Mouse (Mus musculus): ENCODE measurements at regions not wholly inside any gene's neighbourhood (a gene's known extent, or its start where the extent isn't known, plus 50 kb on each side); places are given as distances from the start of the nearest gene placed in this dataset.

DNA sequence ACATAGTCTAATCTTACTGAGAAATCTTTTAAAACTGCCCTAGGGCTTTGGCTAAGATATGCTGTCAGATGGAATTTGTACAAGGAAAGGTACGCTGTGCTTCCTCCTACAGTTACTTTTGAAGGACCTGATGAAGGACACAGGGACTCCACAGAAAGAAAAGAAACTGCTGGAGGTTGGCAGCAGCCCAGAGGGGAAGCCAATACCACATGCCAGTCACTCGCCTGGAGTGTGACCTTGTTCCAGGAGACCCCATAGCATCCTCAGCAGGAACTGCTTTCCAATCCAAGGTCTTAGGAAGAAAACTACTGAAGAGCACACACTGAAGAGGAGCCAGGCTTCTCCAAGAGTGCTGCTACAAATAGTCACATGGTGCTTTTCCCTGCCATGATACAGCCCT lies 404.9 kb downstream of the Gpam start:
- WGBS = 64% methylated on average over 2 of the region's 2 CpGs
- H3K4me1 ChIP-seq (ENCODE audit: control insufficient read depth, insufficient read depth, low read length) = no peaks in the 10 kb centered on the region
- no peak overlapping the region for H3K27ac ChIP-seq (replicated peaks; ENCODE audit: low read depth, low read length)

DNA sequence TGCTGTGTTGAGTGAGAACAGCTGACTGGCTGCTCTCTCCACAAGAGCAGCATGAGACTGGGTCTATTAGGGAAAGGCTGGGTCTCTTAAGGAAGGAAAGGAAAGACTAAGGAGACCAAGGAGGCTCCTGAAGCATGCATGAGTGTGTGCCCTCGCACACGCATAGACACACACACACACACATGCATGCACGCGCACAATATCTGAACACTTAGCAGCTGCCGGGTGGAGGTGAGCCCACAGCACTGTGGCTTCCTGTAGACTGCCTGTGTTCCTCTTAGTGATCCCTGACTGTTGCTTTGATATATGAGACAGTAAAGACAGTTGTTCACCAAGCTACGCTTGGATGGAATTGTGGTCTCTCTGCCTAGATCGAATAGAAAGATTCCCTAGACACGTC lies 429.6 kb downstream of the Gpam start:
- Histone ChIP-seq H3K4me3 (ENCODE audit: low read depth, low read length) (no peak overlapping the region), H3K36me3 (replicated peaks; ENCODE audit: control insufficient read depth, insufficient read depth, low read depth, low read length) (no peaks in the 10 kb centered on the region), H3K9me3 (replicated peaks; ENCODE audit: control insufficient read depth, low read length) (no peaks in the 10 kb centered on the region), H3K27ac (replicated peaks; ENCODE audit: low read depth, low read length) (no peak overlapping the region), H3K4me1 (ENCODE audit: control insufficient read depth, insufficient read depth, low read length) (no peaks in the 10 kb centered on the region), H3K4me2 (ENCODE audit: low read depth, low read length) (no peak overlapping the region), H3K27me3 (ENCODE audit: control insufficient read depth, insufficient read depth, low read length) (no peaks in the 10 kb centered on the region), H3K9ac (replicated peaks; ENCODE audit: low read length) (no peak overlapping the region)
- WGBS = 93% methylated on average over 8 of the region's 8 CpGs
- DNase-seq (ENCODE audit: low spot score) (no peak), ATAC-seq (replicated peaks; ENCODE audit: insufficient number of reproducible peaks, low FRiP score, low TSS enrichment, low read depth) (no peak)

More for the DNA sequence above, 404.9 kb downstream of the Gpam start:
- no peak overlapping the region for H3K4me3 ChIP-seq (ENCODE audit: low read depth, low read length)
- H3K9me3 ChIP-seq (replicated peaks; ENCODE audit: control insufficient read depth, low read length) = no peaks in the 10 kb centered on the region
- DNase-seq (ENCODE audit: low spot score) (no peak), ATAC-seq (replicated peaks; ENCODE audit: insufficient number of reproducible peaks, low FRiP score, low TSS enrichment, low read depth) (no peak)
- H3K4me2 ChIP-seq (ENCODE audit: low read depth, low read length) = no peak overlapping the region
- H3K36me3 ChIP-seq (replicated peaks; ENCODE audit: control insufficient read depth, insufficient read depth, low read depth, low read length) = no peaks in the 10 kb centered on the region
- H3K9ac ChIP-seq (replicated peaks; ENCODE audit: low read length) = no peak overlapping the region
- no peaks in the 10 kb centered on the region for H3K27me3 ChIP-seq (ENCODE audit: control insufficient read depth, insufficient read depth, low read length)

DNA sequence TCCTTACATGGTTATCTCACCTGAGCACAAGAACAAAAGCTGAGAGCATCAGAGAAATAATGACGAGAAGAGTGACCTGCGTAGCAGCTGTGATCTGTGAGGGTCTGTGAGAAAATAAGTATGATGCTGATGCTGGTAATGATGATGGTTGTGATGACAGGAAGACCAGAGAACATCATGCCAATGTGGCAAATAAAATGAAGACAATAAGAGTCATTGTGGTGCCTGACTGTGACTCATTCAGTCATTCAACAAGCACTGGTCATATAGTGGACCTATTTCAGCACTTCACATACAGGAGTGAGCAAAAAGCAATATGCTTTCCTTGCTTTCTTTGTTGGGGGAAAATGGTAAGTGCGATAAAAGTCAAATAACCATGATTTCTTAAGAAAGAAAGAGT lies 433.3 kb downstream of the Gpam start:
- Histone ChIP-seq H3K36me3 (replicated peaks; ENCODE audit: control insufficient read depth, insufficient read depth, low read depth, low read length) (no peaks in the 10 kb centered on the region), H3K4me3 (ENCODE audit: low read depth, low read length) (no peak overlapping the region), H3K4me2 (ENCODE audit: low read depth, low read length) (no peak overlapping the region), H3K9ac (replicated peaks; ENCODE audit: low read length) (no peak overlapping the region), H3K9me3 (replicated peaks; ENCODE audit: control insufficient read depth, low read length) (no peaks in the 10 kb centered on the region), H3K4me1 (ENCODE audit: control insufficient read depth, insufficient read depth, low read length) (no peaks in the 10 kb centered on the region), H3K27me3 (ENCODE audit: control insufficient read depth, insufficient read depth, low read length) (no peaks in the 10 kb centered on the region), H3K27ac (replicated peaks; ENCODE audit: low read depth, low read length) (no peak overlapping the region)
- DNase-seq (ENCODE audit: low spot score) (no peak), ATAC-seq (replicated peaks; ENCODE audit: insufficient number of reproducible peaks, low FRiP score, low TSS enrichment, low read depth) (no peak)
- 92% methylated on average over 3 of the region's 3 CpGs for WGBS

- Histone ChIP-seq H3K27me3 (ENCODE audit: control insufficient read depth, insufficient read depth, low read length) (no peaks in the 10 kb centered on the region), H3K4me3 (ENCODE audit: low read depth, low read length) (no peak overlapping the region), H3K27ac (replicated peaks; ENCODE audit: low read depth, low read length) (no peak overlapping the region), H3K9ac (replicated peaks; ENCODE audit: low read length) (no peak overlapping the region), H3K4me1 (ENCODE audit: control insufficient read depth, insufficient read depth, low read length) (no peaks in the 10 kb centered on the region), H3K9me3 (replicated peaks; ENCODE audit: control insufficient read depth, low read length) (no peaks in the 10 kb centered on the region), H3K36me3 (replicated peaks; ENCODE audit: control insufficient read depth, insufficient read depth, low read depth, low read length) (no peaks in the 10 kb centered on the region), H3K4me2 (ENCODE audit: low read depth, low read length) (no peak overlapping the region)
- WGBS = 76% methylated on average over 1 of the region's 1 CpGs
- ATAC-seq (replicated peaks; ENCODE audit: insufficient number of reproducible peaks, low FRiP score, low TSS enrichment, low read depth) = no peak
- DNase-seq (ENCODE audit: low spot score) = no peak
Observed at GRCm38 (mm10) chr19:54693094-54693493, 433.9 kb downstream of the Gpam start.

DNA sequence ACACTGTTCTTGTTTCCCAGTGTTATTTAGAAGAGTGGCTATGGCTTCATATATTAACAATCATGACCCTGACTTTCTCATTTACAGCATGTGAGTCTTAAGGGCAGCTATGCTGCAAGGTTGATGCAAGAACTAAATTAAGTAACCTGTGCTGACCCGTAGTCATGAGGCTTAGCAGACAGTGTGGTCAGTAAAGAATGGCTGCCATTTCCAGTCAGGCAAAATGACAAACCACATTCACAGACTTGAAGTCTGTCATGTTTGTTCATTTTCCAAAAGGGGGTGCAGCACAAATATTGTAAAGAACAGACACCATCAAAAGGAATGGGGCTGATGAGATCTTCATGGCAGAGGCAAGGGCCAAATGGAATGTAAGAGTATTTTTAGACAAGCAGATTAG lies 435.2 kb downstream of the Gpam start:
- no peak overlapping the region for H3K9ac ChIP-seq (replicated peaks; ENCODE audit: low read length)
- 81% methylated on average over 1 of the region's 1 CpGs for WGBS
- no peaks in the 10 kb centered on the region for H3K27me3 ChIP-seq (ENCODE audit: control insufficient read depth, insufficient read depth, low read length)
- no peak overlapping the region for H3K4me3 ChIP-seq (ENCODE audit: low read depth, low read length)
- no peak for DNase-seq (ENCODE audit: low spot score)
- no peaks in the 10 kb centered on the region for H3K4me1 ChIP-seq (ENCODE audit: control insufficient read depth, insufficient read depth, low read length)
- no peak for ATAC-seq (replicated peaks; ENCODE audit: insufficient number of reproducible peaks, low FRiP score, low TSS enrichment, low read depth)
- H3K4me2 ChIP-seq (ENCODE audit: low read depth, low read length) = no peak overlapping the region
- no peak overlapping the region for H3K27ac ChIP-seq (replicated peaks; ENCODE audit: low read depth, low read length)
- no peaks in the 10 kb centered on the region for H3K36me3 ChIP-seq (replicated peaks; ENCODE audit: control insufficient read depth, insufficient read depth, low read depth, low read length)
- H3K9me3 ChIP-seq (replicated peaks; ENCODE audit: control insufficient read depth, low read length) = no peaks in the 10 kb centered on the region

GRCm38 (mm10) chr19:54688630-54689029 lies 438.4 kb downstream of the Gpam start:
- Histone ChIP-seq H3K4me2 (ENCODE audit: low read depth, low read length) (no peak overlapping the region), H3K27ac (replicated peaks; ENCODE audit: low read depth, low read length) (no peak overlapping the region), H3K4me3 (ENCODE audit: low read depth, low read length) (no peak overlapping the region), H3K9ac (replicated peaks; ENCODE audit: low read length) (no peak overlapping the region), H3K9me3 (replicated peaks; ENCODE audit: control insufficient read depth, low read length) (no peaks in the 10 kb centered on the region), H3K27me3 (ENCODE audit: control insufficient read depth, insufficient read depth, low read length) (no peaks in the 10 kb centered on the region), H3K4me1 (ENCODE audit: control insufficient read depth, insufficient read depth, low read length) (no peaks in the 10 kb centered on the region), H3K36me3 (replicated peaks; ENCODE audit: control insufficient read depth, insufficient read depth, low read depth, low read length) (no peaks in the 10 kb centered on the region)
- ATAC-seq (replicated peaks; ENCODE audit: insufficient number of reproducible peaks, low FRiP score, low TSS enrichment, low read depth) (no peak), DNase-seq (ENCODE audit: low spot score) (no peak)

- Histone ChIP-seq H3K9me3 (replicated peaks; ENCODE audit: control insufficient read depth, low read length) (no peaks in the 10 kb centered on the region), H3K27ac (replicated peaks; ENCODE audit: low read depth, low read length) (no peak overlapping the region), H3K4me3 (ENCODE audit: low read depth, low read length) (no peak overlapping the region), H3K9ac (replicated peaks; ENCODE audit: low read length) (no peak overlapping the region), H3K4me2 (ENCODE audit: low read depth, low read length) (no peak overlapping the region), H3K27me3 (ENCODE audit: control insufficient read depth, insufficient read depth, low read length) (no peaks in the 10 kb centered on the region), H3K36me3 (replicated peaks; ENCODE audit: control insufficient read depth, insufficient read depth, low read depth, low read length) (no peaks in the 10 kb centered on the region), H3K4me1 (ENCODE audit: control insufficient read depth, insufficient read depth, low read length) (no peaks in the 10 kb centered on the region)
- ATAC-seq (replicated peaks; ENCODE audit: insufficient number of reproducible peaks, low FRiP score, low TSS enrichment, low read depth) (no peak), DNase-seq (ENCODE audit: low spot score) (no peak)
- WGBS = 89% methylated on average over 4 of the region's 4 CpGs
Observed at GRCm38 (mm10) chr19:54685147-54685546, 441.9 kb downstream of the Gpam start.
